Mouse (Mus musculus) heart, adult 11 months (tissue): ENCODE data around the gene Gm20388.

ENCODE experiments used
- DNase-seq: peaks from one replicate; pipeline ENCODE4 v3.0.0; 2022

Gm20388 gene

DNA sequence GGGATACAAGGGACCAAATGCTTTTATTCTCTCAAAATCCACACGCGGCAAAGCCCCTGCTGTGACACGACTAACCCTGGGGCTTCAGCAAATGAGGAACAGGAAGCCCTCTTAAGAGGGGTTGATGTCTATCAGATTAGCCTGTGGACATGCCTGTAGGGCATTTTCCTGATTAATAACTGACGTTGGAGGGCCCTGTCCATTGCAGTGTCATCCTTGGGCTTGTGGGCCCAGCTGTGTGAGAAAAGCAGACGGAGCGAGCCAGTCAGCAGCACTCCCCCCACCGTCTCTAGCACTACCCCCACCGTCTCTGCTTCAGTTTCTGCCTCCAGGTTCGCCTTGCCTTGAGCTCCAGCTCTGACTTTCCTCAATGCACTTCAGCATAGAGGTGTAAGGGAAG is 2856.6 kb downstream of the Gm20388 start:
- DNase-seq, result no peak

- DNase-seq, result no peak
Observed at GRCm38 (mm10) chr8:122769251-122770058, 2858.8 kb downstream of the Gm20388 start.

DNA sequence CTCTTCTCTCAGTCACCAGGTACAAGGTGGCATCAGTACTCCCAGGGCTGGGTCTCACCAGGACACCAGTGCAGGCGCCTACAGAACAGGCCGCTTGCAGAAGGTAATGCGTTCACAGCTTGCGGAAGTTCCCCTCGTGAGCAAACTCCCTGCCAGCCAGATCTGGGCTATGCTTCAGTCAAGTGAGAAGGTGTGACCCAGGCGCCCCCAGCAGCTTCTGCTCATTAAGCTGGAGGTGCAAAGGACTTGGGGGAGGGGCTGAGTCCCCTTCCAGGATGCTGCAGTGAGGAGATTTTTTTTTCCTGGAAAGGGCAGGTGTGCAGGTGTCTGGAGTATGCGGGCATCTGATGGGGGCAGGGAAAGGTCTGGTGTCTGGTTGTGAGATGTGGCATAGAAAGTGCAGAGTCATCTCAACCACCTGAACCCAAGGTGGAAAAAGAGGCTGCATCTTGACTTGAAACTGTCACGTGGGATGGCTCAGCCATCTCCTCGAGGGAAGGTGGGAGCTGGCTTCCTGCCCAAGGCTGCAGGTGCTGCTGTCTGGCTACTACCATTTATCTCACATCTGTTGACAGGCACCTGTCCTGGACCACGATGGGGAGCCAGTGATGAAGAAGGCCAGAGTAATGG is 2861.9 kb downstream of the Gm20388 start:
- DNase-seq, result no peak

GRCm38 (mm10) chr8:122775285-122776155 is 2864.9 kb downstream of the Gm20388 start, which contains the start of gene Acsf3:
Gene Acsf3 (plus strand): TSS chr8:122775486.
- peak; percentile 96 for DNase-seq

DNA sequence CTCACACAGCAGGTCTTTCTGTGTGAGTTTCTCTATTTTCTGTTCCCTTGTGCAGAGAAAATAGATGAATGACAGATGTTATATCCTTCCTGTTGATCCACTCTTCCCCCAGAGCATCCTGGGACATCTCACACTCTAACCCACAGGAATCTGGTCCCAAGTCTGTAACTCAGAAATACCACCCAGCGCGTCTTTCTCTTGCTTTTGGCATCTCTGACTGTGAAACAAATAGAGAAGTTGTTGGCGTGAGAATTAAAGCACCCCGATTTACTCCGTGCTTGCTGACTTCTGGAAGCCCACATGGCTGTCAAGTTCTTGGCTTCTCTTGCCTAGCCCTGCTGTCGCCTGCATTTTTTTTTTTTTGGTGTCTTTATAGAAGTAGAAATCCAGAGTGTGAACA is 2867.1 kb downstream of the Gm20388 start:
- DNase-seq, result no peak

DNA sequence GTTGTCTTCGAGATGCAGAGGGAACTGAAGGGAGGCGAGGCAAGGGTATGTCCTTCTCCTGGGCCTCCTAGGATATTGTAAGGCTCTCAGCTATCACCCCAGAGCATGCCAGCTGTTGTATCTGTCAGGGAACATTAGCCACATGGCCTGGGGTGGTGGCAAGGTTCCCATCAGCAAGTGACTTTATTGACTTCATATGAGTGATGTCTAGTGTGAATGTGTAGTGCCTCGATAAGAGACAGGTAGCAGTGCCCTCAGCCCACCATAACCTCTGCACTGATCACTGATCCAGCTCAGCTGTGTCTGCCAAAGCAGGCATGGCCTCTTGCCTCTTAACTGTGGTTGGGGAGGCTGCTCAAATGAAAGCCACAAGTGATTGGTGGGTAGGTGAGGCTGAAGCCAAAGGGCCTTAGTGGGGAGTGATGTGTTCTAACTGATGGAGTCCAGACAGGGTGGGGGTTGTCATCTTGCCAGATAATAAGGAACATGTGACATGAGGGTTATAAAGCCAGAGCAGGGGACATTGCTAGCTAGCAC is 2868.1 kb downstream of the Gm20388 start:
- DNase-seq, result peak; percentile 88

GRCm38 (mm10) chr8:122779255-122779654 is 2868.6 kb downstream of the Gm20388 start:
- no peak for DNase-seq

DNA sequence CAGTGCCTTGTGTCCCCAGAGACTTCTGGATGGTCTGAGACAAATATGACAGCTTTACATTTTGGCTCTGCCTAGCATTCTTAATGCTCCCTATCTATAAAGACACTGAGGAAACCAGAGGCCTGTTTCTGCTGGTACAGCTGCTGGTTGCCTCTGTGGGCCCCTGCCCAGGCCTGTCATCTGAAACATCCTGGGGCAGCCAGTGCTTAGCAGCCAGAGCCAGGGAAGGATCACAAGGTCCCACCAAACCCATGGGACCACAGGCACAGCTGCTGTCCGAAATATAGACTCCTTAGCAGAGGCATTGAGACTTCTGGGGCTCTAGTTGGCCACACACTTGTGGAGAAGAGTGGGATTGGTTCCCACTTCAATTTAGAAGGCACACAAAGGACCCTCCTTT is 2874.1 kb downstream of the Gm20388 start:
- DNase-seq, result no peak

- no peak for DNase-seq
Observed at GRCm38 (mm10) chr8:122789796-122790195, 2879.2 kb downstream of the Gm20388 start.

GRCm38 (mm10) chr8:122793375-122794174 is 2882.9 kb downstream of the Gm20388 start:
- peak; percentile 96 for DNase-seq

DNA sequence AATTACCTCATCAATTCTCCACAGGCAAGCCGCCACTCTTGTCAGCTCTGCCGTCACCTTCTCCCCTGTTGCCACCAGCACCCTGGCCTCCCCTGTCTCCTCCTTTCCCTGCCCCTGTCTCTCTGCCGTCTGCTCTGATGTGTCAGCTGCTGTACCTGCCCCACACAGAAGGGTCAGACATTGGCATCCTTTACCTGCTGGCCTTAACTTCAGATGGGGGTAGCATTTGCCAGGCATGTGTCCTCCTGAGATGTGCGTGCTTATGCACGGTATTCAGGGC is 2883.5 kb downstream of the Gm20388 start:
- no peak for DNase-seq

DNA sequence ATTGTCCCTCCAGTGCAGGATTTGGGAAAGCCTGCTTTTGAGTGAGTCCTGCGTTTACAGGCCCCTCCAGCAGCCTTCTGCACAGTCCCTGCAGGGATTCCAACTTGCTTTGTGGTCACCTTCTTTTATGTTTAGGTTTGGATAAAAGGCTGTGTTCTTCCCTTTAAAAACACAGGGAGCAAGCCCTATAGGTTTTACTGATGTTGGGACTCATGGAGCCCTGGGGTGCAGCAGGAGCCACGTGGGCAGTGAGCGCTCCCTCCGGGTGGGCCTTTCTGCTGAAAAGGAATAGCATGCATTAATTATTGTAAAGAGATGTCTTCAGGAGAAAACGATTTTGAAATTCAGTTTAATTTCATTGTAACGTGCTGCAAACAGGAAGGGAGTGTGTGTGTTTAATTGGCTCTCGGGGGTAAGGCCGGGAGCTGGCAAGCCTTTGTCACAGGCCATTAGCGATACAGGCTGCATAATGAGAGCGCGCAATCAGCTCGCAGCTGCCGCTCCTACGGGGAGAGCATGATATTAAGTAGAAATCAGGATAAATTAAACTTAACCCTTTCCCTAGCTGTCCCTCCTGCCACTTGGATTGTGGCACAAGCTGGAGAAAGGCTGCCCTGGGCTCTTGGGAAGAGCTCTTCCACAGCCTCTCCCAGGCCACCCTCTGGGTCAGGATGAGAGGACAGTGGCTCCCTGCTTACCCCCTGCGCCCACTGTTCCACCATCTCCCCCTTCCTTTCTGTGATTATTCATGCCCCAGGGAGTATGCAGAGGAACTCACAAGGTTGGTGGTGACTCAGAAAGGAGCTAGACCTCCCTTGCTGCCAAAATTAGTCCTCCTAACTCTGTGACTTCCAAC is 2893.5 kb downstream of the Gm20388 start:
- DNase-seq, result no peak

- no peak for DNase-seq
Observed at GRCm38 (mm10) chr8:122805349-122805748, 2894.7 kb downstream of the Gm20388 start.

GRCm38 (mm10) chr8:122806956-122807538 is 2896.4 kb downstream of the Gm20388 start:
- DNase-seq, result no peak

- peak; percentile 94 for DNase-seq
Observed at GRCm38 (mm10) chr8:122807907-122808306, 2897.3 kb downstream of the Gm20388 start.

DNA sequence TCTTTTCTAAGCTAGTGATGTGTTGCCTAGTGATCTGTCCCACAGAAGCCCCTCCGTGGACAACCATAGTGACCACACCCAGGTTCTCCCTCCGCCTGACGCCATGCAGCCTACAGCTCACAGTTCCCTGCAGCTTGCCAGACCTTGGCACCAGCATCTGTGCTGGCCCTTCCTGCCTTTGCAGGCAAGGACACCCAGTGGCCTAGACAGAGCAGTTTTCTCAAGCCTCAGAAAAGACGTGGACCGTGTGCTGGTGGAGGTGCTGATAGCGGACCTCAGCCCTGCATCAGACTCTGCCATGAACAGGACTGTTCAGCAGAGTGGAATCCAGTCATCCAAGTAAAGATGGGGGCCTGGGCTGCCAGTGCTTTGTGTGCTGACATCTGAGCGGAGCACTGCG is 2899.7 kb downstream of the Gm20388 start:
- peak; percentile 87 for DNase-seq

DNA sequence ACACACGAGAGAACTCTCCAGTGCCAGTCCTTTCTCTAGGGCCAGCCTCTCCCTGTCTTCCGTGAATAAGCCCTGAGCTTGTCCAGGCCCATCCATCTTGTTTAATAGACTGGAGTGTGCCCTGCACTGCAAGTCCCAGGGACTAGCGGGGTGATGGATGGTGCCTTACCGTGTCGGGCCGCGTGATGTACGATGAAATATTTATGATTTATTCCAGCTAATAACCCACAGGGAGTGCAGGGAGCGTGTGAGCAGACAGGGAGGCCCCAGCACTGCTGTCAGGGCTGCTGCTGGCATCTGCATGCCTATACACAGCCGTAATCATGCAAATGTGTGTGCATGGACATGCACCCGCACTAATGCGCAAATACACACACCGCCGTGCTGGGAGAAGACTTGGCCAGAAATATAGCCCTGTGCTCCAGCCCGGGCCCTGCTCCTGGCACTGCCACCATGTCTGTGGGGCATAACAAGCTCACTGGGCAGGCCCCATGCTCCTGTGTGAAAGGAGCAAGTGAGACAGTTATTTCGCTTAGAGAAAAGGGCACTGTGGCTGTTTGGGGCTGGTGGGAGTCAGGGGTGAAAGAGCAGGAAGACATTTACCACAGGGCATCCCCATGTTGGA is 2901.3 kb downstream of the Gm20388 start:
- no peak for DNase-seq

DNA sequence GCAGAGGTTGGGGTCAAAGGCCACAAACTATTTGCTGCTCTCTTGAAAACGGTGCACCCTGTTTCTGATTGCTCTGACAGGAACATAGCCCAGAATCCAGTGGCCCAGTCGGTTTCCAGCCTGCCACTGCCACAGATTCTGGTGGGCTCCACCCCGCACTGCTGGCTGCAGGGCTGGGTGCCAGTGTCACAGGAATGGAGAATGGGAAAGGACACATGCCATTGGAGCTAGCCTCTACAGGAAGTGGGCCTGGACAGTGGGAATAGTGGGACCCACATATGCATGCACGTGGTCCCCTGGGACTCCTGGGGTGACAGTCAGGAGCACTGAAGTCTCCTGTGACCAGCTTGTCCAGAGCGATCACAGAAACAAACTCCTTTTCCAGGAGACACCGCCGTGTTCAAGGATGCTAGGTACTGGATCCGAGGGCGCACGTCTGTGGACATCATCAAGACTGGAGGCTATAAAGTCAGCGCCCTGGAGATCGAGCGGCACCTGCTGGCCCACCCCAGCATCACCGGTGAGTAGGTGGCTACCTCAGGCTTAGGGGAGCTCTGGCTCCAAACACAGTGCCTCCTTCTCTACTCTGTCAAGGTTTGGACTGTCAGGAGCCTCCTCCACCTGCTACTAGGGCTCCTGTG is 2902.1 kb downstream of the Gm20388 start:
- DNase-seq, result peak; percentile 88

DNA sequence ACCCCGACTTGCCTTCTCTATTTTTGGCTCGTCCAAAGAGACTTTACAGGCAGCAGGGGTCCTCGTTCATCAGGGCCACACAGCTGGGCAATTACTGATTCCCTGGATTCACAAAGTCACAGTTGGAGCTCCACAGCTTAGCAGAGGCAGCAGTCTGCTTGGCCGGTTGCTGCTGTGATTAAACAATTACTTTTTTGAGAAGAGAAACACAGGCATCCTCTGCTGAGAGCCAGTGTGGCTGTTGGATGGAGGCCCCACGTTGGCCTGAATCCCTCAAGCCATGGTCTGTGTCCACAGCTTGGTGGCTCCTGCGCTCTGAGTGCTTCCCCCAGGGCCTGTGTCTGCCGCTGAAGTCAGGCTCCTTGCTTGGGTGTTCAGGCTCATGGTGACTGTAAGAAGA is 2904.0 kb downstream of the Gm20388 start:
- DNase-seq, result no peak

DNA sequence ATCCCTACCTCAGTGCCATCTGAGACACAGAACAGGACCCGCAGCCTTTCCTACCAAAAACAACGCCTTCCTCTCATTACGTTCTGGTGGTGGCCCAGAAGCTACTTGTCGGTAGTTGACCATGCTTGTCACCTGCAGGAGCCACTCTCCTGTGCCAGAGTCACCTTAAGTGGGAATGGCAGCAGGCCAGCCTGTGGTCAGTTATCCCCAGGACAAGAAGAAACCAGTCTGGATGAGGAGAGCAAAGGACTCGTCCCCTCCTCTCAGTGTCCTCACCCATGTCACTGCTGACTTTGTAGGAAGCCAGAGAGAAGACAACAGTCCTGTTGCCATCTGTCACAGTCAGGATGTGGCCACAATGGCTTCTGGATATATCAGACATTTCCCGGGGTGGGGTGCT is 2906.3 kb downstream of the Gm20388 start:
- no peak for DNase-seq
